Mouse (Mus musculus) embryonic fibroblast, embryonic 13.5 days (primary cell): ENCODE data around the gene Dchs2.

Source experiments
- CTCF ChIP-seq: IDR thresholded peaks from 2 replicates; pipeline ENCODE4 v1.5.1; 2011; ENCODE audit warnings: mild to moderate bottlenecking, control low read depth, low read length, moderate library complexity, borderline replicate concordance; ENCODE audit not compliant: insufficient read depth
- POLR2A ChIP-seq: IDR thresholded peaks from 2 replicates; pipeline ENCODE4 v1.6.1; 2011; ENCODE audit warnings: low read depth, mild to moderate bottlenecking, control low read depth, low read length, moderate library complexity

- no peak for TF ChIP-seq CTCF
- TF ChIP-seq POLR2A = no peak
These were observed 146.0 kb downstream of the Dchs2 start for GRCm38 (mm10) chr3:83273555-83274244.
